Mouse (Mus musculus) heart, embryonic 13.5 days (tissue): Measurements from ENCODE around the gene Fam129c. TPM values are rescaled to one million over a fixed set of nuclear protein-coding genes. Genes with fewer than 3 reads are reported as not detected.

Experiments
- microRNA-seq: library from miRNA; unstranded; fragments of <30 nt; microRNA quantifications from one replicate; pipeline ENCODE4, GENCODE M21; 2016
- polyA plus RNA-seq: library from polyadenylated mRNA; unstranded; fragments of >200 nt; fragmentation: Nextera tagmentation; extraction: Ambion mirVana; gene quantifications from 2 replicates; pipeline ENCODE4 v1.2.1, GENCODE M21; 2015

Gene Fam129c
- polyA plus RNA-seq, 1 experiment from 2014 or later: 1.2 TPM

Small RNA genes lying within 50 kb of the gene (microRNA-seq; reads per million reads assigned to microRNA genes)
- gene Mir6769b: not detected

Other genes starting within 250 kb of the Fam129c start
- 69.1 and 78.1 TPM in 2 replicates for gene Use1, start 230.8 kb upstream of the Fam129c start, polyA plus RNA-seq
- gene Ocel1, start 226.3 kb upstream of the Fam129c start, polyA plus RNA-seq: 4.3 and 4.4 TPM in 2 replicates
- gene Nr2f6, start 215.7 kb upstream of the Fam129c start, polyA plus RNA-seq: 36.6 and 40.9 TPM in 2 replicates
- gene Ushbp1, start 201.8 kb upstream of the Fam129c start, polyA plus RNA-seq: 9.2 and 10.2 TPM in 2 replicates
- gene Babam1, start 200.8 kb upstream of the Fam129c start, polyA plus RNA-seq: 89.7 and 91.8 TPM in 2 replicates
- 27.6 and 29.4 TPM in 2 replicates for gene Ankle1, start 191.6 kb upstream of the Fam129c start, polyA plus RNA-seq
- gene Abhd8, start 134.0 kb upstream of the Fam129c start, polyA plus RNA-seq: 33.0 and 35.5 TPM in 2 replicates
- 165 and 186 TPM in 2 replicates for gene Mrpl34, start 132.7 kb upstream of the Fam129c start, polyA plus RNA-seq
- gene Dda1, start 128.4 kb upstream of the Fam129c start, polyA plus RNA-seq: 75.6 and 87.1 TPM in 2 replicates
- gene Ano8, start 111.7 kb upstream of the Fam129c start, polyA plus RNA-seq: 0.63 and 0.78 TPM in 2 replicates
- gene Gtpbp3, start 109.5 kb upstream of the Fam129c start, polyA plus RNA-seq: 11.6 and 12.6 TPM in 2 replicates
- 133 and 135 TPM in 2 replicates for gene Plvap, start 85.9 kb upstream of the Fam129c start, polyA plus RNA-seq
- 0.48 and 0.65 TPM in 2 replicates for gene Ccdc194, start 71.9 kb upstream of the Fam129c start, polyA plus RNA-seq
- 34.0 and 39.5 TPM in 2 replicates for gene Bst2, start 60.2 kb upstream of the Fam129c start, polyA plus RNA-seq
- 58.8 and 59.5 TPM in 2 replicates for gene Mvb12a, start 54.7 kb upstream of the Fam129c start, polyA plus RNA-seq
- gene Tmem221, start 38.8 kb upstream of the Fam129c start, polyA plus RNA-seq: 0.27 and 0.41 TPM in 2 replicates
- gene Nxnl1, start 31.0 kb upstream of the Fam129c start, polyA plus RNA-seq: not detected in 2 replicates
- 18.2 and 18.3 TPM in 2 replicates for gene Slc27a1, start 28.8 kb upstream of the Fam129c start, polyA plus RNA-seq
- gene Pgls, start 5.5 kb upstream of the Fam129c start, polyA plus RNA-seq: 169 and 172 TPM in 2 replicates
- gene Colgalt1, start 13.3 kb downstream of the Fam129c start, polyA plus RNA-seq: 54.8 and 58.3 TPM in 2 replicates
- gene Unc13a, start 74.1 kb downstream of the Fam129c start, polyA plus RNA-seq: 0.39 and 0.40 TPM in 2 replicates
- 7.6 and 7.7 TPM in 2 replicates for gene Jak3, start 78.6 kb downstream of the Fam129c start, polyA plus RNA-seq
- 1.5 and 2.1 TPM in 2 replicates for gene Insl3, start 91.6 kb downstream of the Fam129c start, polyA plus RNA-seq
- 2.8 and 3.3 TPM in 2 replicates for gene B3gnt3, start 104.1 kb downstream of the Fam129c start, polyA plus RNA-seq
- gene Fcho1, start 128.1 kb downstream of the Fam129c start, polyA plus RNA-seq: 1.7 and 2.3 TPM in 2 replicates